Mouse (Mus musculus) fat pad, adult 2 months (tissue): ENCODE data around the gene Ezh1.

Source experiments
- DNase-seq: peaks from one replicate; pipeline ENCODE4 v3.0.0-alpha.2; 2011; ENCODE audit warnings: low read depth, low spot score; ENCODE audit errors: extremely low read depth

Ezh1 gene

DNA sequence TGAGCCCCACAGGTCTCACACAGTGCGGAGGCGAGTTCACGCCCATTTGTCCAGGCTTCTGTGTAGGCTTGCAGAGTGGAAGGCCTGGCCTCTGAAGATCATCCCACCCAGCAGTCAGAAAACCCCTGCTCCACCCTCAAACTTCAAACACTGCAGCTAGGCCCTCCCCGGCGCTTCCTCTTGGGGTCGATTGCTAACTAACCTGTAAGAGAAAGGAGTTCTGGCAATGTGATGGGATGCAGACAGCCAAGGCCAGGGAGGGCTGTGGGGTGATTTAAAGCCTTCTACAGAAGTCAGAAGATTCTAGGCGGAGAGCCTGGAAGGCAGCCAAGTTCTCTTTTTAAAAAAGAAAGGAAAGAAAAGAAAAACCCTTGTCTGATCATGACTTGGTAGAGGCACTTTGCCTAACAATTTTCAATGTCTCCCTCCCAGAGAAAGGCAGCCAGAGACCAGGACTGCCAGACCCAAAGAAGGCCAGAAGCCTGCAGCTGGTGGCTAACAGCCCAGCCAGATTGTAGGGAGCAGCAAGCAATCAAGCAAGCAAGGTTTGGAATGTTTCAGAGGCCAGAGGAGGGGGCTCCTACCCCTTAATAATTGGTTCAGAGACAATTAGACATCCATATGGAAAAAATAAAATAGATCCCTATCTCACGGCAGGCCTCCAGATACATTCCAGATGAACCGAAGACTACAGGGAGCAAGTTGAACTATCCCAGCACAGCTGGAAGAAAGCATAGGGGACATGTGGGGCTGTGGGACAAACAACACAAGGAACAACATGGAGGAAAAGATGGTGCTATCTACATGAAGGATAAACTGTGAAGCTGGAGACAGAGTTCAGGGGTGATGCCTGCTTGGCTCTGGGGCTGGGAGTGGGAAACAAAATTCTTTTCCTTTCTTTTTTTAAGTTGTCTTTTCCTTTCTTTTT, 76.8 kb downstream of the Ezh1 start:
- DNase-seq: no peak

DNA sequence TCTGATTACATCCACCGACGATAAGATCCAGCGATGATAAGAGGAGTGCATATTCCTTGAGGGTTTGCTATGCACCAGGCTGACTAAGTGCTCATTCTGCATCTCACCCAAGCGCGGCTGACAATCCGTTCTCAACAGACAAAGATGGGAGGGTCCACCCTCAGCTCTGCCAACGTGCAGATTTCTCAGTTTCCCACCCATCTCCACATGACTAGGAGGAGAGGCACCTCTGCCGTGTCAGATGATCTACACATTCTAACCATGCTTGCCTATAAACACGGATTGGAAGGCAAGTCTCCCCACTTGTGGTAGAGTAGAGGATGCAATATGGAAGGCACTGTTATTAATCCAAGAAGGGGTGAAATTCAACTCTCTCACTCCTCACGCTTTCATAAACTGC, 77.5 kb downstream of the Ezh1 start:
- no peak for DNase-seq

DNA sequence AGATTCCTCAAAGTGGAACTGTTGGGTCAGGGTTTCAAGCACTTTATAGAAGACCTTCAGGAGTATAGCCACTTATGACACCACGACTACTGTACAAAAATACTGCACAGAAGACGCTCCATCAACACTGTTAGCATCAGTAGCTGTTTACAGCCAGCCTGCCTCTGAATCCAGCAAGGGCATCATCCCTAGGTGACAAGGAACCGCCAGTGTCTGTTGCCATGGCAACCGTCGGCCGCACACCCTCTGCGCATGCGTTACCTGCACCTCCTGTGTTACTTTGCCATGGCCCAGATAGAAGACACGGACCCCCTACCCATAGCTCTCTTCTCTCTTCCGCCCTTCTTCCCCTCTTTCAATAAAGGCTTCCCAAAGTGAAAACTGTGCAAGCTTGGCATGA, 79.9 kb downstream of the Ezh1 start:
- no peak for DNase-seq

DNA sequence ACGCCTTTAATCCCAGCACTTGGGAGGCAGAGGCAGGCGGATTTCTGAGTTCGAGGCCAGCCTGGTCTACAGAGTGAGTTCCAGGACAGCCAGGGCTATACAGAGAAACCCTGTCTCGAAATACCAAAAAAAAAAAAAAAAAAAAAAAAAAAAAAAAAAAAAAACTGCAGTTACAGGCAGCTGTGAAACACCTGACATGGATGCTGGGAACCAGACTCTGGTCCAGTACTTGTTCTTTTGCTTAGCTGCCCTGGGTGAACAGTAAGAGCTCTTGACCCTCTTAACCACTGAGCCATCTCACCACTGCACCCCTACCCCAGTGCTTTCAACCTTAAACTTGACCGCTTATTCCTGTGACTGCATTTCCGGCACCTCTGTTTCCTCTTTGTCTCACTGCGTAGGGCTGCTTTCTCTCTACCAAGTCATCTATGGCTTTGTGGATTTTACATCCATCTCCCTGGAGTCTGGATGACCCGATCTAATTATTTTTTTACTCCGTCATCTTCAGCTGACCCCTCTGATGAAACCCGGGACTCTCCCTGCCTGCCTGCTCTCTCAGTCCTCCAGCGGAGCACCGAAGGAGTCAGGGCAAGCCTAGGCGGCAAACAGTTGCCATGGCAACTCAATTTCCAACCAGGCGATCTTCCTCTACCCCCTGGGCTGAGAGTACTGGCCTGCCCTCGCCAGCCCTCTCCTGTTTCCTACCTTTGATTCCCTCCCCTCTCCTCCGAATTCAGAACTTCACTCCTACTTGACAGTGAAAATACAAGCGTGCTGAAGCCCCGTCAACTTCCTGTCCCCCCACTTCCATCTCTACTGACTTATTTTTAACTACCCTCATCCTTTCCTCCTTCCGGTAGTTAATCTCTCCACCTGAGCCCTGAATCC, 82.7 kb downstream of the Ezh1 start:
- DNase-seq: no peak

GRCm38 (mm10) chr11:101142215-101142967, 83.9 kb downstream of the Ezh1 start:
- no peak for DNase-seq
